Mouse (Mus musculus) layer of hippocampus, adult 9-10 months (tissue): ENCODE measurements around the gene Fam193b.
"Not testable (repeated sequence)": the region's sequence is repeated elsewhere in the genome, so short reads cannot be mapped to it uniquely, and the experiment has no call there.

Source experiments
- DNase-seq: peaks from one replicate; pipeline ENCODE4 v3.0.0; 2022; ENCODE audit warnings: low spot score

Fam193b gene

DNA sequence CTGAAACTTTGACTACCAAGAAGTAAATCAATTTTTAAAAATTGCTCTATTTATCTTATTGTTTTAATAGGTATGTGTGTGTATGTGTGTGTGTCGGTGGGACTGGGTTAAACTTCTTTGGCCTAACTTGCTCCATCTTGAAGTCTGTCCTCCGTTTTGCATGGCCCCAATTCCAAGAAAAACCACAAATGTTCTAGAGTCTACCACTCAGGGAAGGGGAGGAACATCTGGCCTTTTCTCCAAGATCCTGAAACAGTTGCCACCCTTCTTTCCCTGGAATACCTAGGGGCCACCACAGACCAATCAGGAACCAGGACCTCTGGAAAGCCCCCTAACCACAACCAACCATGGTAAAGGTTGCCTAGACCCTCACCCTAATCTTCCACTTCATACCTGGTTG is 1.1 kb upstream of the Fam193b start:
- DNase-seq, result no peak

GRCm38 (mm10) chr13:55570286-55570973 is 490 bp downstream of the Fam193b start:
- DNase-seq, result no peak

DNA sequence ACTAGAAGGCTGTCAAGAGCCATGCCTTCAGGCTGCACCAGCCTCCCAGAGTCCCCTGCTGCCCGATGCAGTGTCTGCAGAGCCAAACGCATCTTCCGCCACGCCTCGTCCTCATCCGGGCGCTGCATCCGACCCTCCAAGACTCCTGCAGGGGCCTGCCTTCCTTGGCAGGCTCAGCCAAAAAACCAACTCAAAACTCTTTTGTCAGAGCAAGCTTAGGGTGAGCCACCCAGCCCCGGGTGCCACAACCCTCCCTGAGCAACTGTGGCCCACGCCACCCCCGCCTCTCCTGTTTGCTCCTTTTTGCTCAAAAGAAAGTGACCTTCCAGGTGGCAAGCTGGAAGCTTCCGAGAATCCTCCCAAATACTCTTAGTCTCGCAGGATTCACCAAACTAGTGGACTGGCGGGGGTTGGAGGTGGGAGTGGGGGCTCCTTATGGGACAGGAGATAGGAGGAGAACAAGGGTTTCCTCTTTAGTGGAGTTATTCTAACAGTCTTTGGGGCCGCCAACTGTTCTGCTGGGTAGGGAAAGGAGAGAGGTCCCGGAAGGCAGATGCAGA is 1.1 kb downstream of the Fam193b start:
- DNase-seq, result no peak

DNA sequence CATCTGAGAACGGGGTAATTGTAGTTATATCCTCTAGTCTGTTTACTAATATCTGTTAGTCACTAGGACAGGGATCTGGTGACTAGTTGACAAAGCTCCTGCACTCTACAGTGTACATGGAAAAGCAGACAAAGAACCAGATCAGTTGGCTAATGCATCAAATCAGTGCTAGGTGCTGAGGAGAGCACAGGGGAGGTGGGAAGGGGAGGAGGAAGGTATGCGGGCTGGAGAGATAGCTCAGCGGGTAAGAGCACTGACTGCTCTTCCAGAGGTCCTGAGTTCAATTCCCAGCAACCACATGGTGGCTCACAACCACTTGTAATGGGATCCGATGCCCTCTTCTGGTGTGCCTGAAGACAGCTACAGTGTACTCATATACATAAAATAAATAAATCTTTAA is 2.4 kb downstream of the Fam193b start:
- DNase-seq, result not testable (repeated sequence)

- DNase-seq, result no peak
Measured at GRCm38 (mm10) chr13:55567949-55568348, 3.0 kb downstream of the Fam193b start.

DNA sequence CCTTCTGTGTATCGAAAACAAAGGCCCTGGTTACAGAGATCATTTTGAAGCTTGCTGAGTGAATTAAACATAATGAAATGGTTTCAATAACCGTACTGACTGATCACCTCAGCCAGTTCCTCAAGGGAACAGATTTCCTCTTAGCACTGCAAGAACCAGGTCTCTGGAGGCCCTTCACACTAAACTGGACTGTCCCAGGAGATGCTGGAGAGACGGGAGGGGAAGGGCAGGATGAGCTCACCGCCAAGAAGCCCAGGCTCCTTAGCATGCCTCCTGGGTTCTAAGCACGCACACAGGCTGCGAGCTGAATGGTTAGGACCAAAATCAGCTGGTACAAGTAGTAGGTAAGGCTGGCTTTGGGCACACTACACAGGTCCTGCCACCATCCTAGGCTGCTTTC is 3.9 kb downstream of the Fam193b start:
- no peak for DNase-seq

DNA sequence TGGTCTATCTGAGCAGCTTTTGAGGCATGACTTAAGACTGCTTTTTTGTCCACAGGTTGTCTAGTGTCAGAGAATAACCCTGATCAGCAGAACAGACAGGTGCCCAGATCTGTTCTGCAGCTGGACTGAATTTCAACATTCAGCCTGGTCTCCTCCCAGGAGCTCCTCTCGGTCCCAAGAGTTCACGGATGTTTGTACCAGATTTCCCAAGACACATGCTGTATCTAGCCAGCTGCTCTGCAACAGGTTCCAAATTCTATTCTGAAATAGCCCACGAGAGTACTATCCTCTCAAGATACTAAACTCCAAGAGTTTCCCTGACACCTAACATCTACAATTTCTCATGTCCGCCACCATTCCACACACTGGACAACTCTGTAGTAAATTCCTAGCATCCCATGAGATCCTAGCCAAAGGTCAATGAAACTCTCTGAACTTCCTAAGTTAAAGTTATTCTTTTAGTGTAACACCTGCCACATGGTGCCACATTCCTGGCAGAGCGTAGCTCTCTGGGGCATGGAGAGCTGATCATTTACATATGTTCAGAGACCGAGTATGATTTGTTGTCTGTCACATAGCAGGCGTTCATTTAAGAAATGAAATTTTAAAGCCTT is 7.5 kb downstream of the Fam193b start:
- no peak for DNase-seq

GRCm38 (mm10) chr13:55557499-55557898 is 13.4 kb downstream of the Fam193b start:
- no peak for DNase-seq

GRCm38 (mm10) chr13:55555921-55556320 is 15.0 kb downstream of the Fam193b start:
- no peak for DNase-seq

GRCm38 (mm10) chr13:55549061-55549460 is 21.9 kb downstream of the Fam193b start:
- no peak for DNase-seq

- DNase-seq, result no peak
Measured at GRCm38 (mm10) chr13:55548426-55548825, 22.5 kb downstream of the Fam193b start.

GRCm38 (mm10) chr13:55547916-55548315 is 23.0 kb downstream of the Fam193b start:
- no peak for DNase-seq

DNA sequence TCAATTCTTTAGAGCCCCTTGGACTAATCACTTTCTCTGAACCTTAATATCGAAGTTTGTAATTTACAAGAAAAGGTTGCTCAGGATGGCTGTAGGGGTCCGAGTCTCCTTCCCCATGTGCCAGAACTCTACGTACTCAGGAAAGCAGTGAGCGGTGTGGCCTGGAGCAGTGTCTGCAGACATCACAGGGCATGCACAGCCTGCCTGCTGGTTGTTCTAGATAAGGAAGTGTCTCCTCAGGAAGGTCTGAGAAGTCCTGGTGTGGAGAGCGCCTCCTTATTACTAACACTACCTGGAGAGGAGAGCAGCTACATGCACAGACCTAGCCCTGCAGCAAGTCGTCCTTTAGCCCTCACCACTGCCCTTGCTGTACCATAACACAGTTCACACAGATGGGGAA is 26.1 kb downstream of the Fam193b start:
- no peak for DNase-seq

DNA sequence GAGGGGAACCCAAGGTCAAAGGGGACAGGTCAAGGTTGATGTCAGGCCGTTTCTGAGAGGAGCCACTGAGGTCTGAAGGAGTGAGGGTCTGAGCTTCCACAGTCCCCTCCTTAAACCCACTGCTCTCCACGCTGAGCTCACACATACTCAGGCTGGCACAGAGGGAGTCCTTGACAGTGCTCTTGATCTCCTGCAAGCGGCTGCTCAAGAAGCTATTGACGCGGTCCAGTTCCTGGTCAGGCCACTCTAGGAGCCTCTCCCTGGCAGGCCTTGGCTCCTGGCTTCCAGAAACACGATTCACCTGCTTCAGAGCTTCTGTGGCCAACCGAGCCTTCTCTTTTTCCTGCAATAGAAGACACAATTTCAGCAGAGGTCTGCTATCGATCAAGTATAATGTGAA is 27.5 kb downstream of the Fam193b start:
- no peak for DNase-seq

DNA sequence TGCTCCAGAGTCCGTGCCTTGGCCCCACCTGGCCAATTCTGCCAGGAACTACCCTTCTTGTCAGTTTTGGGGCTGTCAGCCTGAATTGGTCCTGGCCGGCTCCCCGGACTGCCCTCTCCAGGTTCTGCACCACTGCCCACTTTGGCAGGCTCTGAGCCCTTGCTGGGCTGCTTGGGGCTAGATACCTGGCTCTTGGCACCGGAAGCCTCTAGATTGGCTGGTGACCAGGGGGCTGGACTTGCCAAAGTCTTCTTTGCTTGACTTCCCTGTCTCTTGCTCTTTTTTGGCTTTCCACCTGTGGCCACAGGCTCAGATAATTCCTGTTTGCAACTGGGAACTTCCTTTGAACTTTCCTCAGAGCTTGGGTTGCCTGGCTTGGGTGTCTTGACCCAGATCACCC is 28.0 kb downstream of the Fam193b start:
- DNase-seq, result no peak

GRCm38 (mm10) chr13:55540933-55541332 is 30.0 kb downstream of the Fam193b start:
- DNase-seq, result no peak

DNA sequence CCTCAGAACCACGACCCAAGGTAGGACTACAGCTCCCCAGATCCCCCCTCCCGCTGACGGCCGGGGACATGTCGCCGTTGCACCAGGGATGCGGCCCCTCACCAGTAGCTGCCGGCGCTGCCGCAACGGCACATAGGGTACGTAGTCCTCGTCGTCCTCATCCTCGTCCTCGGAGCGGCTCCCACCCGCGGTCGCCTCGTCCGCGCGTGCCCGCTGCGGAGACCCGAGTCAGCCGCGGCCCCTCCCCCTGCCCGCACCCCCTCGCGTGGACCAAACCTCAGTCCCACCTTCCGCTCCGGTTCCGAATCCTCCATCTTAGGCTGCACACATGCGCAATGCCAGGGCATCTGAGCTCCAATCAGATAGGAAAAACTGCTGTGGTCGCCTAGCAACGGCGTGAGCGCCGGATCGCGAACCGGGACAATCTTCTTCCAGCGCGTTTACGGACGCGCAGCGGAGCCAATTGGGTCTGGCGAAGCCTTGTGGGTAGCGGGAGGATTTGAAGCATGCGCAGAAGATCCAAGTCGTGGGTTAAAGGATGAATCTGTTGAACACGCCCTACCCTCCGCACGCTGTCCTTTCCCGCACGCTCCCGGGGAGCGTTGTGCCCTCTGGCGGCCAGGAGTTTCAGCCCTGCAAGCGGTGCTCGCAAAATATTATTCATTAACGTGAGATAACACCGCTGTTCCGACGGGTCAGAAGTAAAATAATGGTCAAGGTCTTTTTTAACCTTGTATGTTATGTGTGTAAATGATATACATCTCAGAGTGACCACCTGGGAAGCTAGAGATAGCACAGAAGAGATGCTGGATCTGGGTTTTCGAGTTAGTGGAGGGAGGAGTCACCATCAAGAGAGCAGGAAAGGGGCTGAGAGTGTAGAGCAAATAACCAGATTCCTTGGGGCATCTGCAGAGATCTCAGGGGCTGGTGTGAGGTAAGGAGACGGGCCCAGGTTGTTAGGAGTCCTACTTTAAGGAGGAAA is 34.4 kb downstream of the Fam193b start, which contains the start of gene Ddx41:
Gene Ddx41 (minus strand): TSS at position 465 of the 982 bp plus-strand sequence.
- DNase-seq, result peak; percentile 100

- DNase-seq, result no peak
Measured at GRCm38 (mm10) chr13:55535796-55536193, 35.1 kb downstream of the Fam193b start.

DNA sequence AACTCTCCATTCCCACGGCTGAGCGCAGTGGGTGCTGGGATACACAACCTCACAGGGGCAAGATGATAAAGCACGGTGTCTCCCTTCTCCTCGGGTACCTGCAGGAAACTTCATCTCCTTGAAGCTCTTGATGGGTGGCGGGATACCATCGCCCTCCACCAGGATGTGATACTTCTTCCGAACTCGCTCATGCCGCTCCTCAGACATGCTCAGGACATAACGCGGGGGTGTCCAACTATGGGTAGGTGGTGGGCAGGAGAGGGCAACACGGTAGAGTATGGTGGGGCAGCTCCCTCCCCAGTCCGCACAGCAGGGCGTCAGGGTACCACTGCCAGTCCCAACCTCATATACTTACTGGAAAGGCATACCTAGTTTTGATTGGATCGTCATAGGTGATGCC is 35.7 kb downstream of the Fam193b start:
- DNase-seq, result no peak

GRCm38 (mm10) chr13:55529198-55529915 is 41.6 kb downstream of the Fam193b start, which contains the start of gene Dok3:
Gene Dok3, minus strand, starts transcription at chr13:55529296.
- DNase-seq, result no peak
